Mouse (Mus musculus) retina, postnatal 7 days (tissue): ENCODE results near the gene Shc1.

Source experiments
- DNase-seq: peaks from one replicate; pipeline ENCODE4 v3.0.0-alpha.2; 2012; ENCODE audit warnings: low read depth, low spot score

The Shc1 gene

DNA sequence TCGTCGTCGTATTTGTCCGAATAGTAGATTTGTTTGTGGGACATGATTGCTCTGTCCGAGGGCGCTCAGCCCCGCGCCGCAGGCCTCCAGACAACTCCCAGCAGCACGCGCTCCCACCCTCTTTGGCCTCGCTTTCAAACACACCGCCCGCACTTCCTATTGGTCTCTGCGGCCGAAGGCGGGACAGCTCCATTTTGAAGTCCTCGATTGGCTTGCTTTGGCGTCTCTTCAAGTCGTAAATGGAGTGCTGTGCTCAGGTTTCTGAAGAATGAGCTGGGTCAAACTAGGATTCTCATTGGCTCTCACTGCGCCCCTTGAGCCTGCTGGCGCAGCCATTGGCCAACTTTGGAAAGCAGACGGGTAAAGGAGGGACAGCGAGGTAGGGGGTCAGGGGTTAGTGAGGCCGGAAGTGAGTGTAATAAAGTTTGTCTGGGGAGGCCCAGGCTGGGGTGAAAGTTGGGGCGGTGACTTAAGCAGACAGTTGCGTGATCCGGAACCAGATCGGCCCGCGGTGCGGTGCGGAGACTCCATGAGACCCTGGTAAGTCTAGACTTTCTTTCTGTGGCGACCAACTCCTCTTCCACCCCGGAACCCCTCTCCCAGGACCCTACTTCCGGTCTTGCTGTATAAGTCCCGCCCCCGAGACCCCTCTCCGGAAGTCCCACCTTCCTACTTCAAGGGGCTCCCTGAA, at the start of gene Shc1, which contains the start of gene Cks1b:
TSS of gene Shc1 (plus strand) at position 274 of the 691 bp plus-strand sequence.
TSS of gene Cks1b (minus strand) at position 214 of the 691 bp plus-strand sequence.
- peak; percentile 93 for DNase-seq

DNA sequence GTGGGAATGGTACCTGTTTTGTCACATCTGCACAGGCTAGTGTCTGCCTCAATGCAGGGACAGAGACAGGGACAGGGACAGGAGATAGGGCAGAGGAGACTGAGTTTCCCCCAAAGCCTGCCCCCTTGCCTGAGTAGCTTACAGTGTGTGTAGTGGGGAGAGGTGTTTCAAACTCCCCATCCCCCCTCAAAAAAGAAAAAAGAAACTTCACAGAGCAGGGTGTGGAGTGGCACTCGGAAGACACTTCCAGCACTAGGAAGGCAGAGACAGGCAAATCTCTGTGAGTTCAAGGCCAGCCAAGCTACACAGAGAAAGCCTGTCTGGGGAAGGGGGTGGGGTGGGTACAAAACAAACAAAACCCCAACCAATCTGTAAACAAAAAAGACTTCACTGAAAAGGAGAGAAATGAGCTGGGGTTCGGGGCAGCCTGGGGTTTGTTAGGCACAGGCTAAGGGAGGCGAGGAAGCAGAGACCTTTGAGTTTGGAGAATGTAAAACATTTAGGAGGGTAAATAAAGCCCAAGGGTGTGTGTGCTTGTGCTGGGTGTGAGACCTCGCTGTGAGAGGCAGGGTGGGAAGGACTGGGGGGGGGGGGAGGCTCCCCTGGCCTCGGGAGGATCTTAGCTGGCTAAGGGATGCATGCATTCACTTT, 44.5 kb upstream of the Shc1 start:
- DNase-seq = no peak

DNA sequence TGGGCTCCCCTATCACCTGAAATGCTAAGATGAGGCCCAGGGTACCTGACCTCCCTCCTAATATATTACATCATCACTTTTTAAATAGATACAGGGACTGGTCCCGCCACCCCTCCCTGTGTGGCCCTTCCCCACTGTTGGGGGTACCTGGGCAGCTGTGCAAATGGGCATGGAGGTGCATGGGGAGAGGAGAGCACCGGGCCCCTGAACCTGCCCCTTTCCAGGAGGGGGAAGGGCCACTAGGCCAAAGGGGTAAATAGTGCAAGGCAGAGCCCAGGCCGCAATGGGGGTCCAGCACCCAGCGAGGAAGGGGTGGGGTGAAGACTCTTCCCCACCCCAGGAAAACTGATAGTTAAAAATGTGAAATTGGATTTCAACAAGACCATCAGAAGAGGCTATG, 40.4 kb upstream of the Shc1 start:
- no peak for DNase-seq

DNA sequence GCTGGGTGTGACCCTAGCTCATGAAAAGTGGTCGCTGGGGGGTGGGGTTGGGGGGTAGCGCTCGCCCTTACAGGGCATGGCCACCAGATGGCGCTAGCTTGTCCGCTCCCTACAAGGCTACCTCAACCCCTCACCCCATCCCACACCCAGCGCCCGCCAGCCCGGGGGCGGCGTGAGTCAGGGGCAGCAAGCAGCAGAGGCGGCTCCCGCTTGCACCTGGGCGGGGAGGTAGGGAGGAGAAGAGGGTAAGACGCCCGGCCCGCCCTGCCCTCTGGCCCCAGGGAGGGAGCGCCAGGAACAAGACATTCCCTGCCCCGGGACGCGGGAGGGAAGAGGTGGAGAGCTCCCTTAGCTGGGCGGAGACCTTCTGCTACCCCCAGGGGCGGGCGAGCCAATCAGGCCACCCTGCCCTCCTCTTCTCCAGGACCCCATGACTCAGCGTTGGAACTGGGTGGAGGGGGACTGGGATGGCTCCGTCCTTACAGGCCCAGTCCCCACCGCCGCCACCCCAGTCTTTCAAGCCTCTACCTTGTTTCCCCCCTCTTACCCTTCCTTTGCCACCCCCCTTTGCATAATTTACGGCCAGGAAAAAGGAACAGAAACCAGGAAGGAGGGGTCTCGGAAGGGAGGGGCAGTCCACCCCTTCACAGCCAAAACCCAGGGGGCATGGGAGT, 39.7 kb upstream of the Shc1 start:
- DNase-seq = peak; percentile 71

DNA sequence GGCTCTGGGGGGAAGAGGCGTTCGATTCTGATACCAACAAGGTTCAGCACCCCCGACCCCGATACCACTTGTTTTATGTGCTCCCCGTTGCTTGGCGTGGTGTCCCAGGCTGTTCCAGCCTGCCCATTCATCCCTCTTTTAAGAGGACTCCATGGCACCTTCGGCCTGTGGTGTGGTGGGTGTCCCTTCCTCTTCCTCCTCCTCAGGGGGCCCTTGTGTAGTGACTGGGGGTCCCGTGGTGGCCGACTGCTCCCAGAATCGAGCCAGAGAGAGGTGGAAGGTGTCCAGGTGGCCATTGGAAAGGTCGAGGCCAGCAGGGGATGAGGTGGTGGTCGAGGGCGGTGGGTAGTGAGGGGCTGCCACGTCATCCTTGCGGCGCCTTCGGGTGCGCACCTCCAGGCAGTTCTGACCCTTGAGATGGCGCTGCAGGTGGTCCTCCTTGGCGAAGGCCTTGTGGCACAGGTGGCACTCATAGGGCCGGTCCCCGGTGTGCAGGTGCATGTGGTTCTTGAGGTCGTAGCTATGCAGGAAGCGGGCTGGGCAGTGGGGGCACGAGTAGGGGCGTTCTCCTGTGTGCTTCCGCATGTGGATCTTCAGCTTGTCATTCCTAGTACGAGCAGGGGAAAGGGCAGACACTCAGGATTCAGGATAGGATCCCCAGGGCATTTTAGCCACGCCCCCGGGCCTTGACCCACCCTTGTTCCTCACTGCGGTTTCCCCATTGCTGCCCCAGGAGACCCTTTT, 38.7 kb upstream of the Shc1 start:
- no peak for DNase-seq

DNA sequence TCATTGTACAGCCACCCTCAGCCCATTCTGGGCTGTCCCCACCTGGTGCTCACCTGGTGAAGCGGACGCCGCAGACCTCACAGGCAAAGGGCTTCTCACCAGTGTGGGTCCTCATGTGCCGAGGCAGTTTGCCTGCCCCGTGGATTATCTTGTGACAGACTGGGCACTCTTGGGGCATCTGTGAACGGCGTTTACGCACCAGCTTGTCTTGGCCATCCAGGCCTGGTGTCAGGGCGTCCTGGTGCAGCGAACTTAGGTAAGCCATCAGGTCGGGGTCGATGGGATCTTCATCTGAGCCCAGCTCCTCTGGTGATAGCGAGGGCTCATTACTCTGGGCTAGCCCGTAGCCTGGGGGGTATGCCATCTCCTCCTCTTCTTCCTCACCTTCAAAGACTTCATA, 38.0 kb upstream of the Shc1 start:
- DNase-seq = no peak

DNA sequence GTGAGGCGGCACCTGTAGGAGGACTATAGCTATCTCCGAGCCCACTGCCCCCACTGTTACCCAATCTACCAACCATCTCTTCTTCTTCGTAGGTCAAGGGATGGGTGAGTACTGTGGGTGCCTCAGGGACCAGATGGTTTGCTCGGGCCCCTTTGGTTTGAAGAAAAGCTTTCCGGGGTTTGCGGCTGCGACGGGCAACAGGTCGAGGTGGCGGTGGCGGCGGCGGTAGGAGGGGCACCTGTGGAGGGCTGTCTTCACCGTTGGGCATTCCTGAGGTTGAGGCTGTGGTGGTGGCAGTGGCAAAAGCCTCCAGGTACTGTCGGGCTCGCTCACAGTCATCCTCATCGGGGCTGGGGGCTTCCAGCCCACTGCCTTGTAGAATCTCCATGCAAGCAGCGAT, 37.5 kb upstream of the Shc1 start:
- DNase-seq = no peak

DNA sequence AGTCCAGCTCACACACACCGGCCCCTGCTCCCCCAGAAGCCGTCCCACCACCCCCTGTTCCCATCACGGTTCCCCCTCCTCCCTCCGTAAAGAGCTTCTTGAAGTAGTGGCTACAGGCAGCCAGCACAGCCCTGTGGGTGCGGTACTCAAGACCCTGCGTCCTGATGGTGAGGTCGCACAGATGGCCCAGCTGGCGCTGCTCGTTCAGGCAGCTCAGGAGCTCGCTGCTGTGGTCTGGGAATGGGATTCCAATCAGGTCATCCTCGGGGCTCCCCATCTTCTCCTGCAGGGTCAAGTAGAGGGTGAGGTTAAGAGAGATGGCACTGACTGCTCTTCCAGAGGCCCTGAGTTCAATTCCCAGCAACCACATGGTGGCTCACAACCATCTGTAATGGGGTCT, 37.0 kb upstream of the Shc1 start:
- DNase-seq = no peak

DNA sequence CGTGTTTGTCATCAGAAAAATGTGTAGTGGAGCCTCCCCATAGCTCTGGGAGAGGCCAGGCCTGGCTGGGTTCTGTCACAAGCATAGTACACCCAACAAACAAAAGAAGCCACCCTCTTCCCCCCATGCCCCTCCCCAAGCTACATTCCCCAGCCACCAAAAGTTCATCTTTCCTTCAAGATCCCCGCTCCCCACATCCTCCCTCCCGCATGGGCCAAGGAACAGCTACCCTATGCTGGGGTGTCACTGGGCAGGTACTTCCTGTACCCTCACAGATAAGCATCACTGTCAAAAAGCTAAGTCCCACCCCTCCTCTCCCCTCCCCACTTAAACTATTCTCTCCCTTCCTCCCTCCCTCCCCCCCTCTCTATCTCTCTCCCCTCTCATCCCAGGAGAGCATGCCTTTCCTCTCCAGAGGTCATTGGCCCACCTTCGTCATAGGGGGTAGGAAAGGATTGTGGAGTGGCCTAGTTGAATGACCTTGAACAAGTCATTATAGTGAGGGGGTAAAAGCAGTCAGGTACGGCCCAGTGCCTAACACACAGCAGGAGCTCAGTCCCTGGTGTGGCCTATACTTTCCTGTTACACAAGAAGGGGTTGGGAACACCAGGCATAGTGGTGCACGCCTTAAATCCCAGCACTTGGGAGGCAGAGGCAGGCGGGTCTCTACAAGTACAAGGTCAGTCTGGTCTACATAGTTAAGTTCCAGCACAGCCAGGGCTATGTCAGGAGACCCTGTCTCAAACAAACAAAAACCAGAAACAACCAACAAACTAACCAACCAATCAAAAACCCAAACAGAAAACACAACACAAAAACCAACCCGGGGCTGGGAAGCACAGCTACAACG, 36.0 kb upstream of the Shc1 start:
- DNase-seq = no peak

DNA sequence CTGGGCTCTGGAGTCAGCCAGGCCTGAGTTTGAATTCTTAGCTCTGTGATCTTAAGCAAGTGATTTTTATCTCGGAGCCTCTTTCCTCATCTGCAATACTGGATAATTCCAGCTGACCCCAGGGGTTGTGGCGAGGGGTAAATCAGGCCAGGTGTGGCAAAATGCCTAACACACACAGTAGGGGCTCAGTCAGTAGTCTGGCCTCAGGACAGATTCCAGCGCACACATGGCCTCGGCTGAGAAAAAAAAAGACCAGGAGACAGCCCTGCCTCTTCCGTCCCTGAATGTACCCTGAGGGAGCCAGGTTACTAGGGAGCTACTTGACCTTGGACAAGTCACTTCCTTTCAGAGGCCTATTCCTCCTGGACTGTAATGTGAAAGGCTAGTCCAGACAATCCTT, 35.3 kb upstream of the Shc1 start:
- no peak for DNase-seq

DNA sequence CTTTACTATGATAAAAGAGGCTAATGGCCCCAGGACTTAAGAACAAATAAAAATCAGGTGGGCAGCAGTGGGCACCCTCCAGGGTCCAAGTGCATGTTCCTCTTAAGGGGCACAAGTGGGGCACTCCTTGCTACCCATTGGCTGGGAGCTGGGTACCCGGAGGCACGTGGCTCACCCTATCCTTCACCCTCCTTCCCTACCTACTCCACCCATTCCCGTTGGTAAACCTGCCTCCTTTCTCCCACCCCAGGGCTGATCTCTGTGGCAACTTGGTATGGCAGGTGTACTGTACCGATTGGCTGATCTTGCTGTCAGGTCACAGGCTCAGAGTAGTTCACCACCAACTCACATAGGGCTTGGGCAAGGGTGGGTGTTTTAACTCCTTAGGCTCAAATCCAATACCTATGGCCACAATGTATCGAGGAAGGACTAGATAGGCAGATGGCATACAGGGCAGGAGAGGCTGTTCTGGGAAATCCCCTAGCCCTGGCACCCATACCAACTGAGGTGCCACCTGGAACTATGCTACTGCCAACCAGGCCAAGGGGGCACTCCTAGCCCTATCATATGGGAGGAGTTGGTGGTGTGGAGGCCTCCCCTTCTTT, 34.5 kb upstream of the Shc1 start:
- no peak for DNase-seq

DNA sequence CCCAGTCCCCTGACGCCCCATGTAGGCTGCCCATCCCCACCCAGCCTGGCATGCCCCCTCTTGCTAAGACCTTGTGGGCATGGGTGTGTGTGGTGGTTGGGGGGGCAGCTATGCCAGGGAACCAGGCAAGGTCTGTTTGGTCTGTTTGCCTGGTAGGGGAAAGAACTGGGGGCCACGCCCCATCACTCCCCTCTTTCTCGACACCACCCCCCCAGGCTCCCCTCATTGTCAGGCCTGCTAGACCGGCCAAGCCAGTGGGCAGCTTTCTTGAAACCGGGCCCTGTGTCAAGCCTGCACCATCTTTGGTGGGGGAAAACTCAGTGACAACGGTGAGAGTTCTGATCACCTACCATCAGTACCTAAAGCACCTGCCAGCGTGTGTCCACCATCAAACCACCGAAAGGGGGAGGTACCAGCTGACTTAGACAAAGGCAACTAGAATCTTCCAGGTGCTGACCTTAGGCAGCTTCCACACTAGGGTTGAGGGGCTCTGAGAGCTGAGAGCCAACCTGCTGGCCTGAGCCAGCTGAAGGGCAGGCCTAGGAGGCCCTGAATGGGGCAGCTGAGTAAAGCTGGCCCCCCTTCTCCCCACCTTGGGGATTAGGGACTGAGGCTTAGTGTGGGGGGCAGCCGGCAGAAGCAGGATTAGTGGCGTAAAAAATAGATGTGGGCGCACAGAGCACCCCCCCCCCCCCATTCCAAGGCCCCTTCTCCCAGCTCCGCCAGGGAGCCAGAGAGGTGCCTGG, 33.7 kb upstream of the Shc1 start:
- DNase-seq = peak; percentile 66

DNA sequence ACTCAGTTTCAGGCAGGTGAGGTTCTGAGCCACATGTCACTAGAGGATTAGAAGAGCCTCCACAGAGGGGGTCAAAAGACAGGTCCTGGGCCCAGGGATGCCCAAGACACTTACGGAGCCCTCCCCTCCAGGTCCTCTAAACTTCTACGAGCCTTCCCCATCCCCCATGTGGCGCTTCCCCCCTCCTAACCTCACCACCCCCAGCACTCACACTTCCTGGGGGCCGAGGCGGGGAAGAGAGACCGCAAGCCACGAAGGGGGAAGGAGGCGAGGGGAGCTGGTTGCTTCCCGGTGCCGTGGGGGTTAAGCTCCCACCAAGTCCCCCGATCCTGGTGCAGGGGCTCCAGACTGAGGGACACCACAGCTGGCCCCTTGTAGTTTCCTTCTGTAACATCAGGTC, 32.8 kb upstream of the Shc1 start:
- DNase-seq = no peak

DNA sequence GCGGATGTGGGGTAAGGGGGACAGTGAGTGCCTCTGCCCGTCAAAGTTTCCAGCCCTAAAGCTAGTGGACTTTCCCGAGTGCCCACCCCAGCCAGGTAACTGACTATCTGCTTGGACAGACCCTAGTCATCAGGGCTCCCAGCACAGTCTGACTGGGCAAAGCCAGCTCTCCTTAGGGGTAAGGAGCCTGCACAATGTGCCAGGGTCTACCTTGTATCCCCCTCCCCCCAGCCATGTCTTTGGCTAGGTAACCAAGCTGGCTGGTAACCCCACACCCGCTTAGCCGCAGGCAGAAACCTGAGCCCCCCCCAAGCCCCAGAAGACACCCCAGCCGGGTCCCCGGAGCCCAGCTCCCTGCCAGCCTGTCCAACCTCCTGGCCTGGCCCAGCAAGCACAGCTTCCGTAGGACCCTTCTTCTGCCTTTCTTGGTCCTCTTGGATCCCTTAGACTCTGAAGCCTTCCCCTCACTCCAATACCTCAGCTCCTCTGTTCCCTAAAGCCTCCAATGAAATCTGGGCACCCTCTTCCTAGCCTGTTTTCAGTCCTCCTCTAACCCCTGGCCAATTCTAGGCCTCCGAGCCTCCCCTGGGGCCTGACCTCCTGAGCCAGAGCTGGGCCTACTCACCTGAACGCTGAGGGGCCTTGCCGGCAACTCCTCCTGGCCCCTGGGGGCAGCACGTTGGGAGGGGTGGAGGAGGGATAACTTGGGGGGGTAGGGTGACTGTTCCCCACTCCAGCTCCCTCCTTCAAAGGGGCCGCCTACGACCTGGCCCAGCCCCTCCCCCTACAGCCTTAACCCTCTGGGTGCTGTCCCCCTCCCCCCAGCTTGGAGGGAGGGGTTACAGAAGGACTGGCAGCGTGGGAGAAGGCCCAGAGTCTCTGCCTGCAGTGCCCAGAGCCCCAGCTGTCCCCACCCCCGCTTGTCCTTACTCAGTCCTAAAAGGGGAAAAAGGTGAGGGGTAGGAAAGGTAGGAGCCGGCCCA, 31.5 kb upstream of the Shc1 start:
- DNase-seq = no peak

DNA sequence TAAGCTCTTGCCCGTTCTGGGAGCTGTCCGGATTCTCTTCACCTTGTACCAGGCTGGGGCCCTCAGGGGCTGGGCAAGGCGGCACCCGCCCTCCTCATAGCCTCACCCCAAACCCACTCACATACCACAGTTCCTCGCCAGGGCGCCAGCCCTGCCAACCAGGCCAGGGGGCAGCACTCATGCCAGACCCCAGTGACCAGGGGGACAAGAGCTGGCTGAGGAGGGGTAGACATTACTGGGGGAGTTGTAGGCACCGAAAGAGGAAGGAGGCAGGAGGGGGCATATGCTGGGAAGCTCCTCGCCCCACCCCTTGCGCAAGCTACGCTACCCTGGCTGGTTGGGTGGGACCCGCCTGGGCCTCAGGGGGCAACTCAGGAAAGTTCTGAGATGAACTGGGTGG, 30.6 kb upstream of the Shc1 start:
- no peak for DNase-seq

DNA sequence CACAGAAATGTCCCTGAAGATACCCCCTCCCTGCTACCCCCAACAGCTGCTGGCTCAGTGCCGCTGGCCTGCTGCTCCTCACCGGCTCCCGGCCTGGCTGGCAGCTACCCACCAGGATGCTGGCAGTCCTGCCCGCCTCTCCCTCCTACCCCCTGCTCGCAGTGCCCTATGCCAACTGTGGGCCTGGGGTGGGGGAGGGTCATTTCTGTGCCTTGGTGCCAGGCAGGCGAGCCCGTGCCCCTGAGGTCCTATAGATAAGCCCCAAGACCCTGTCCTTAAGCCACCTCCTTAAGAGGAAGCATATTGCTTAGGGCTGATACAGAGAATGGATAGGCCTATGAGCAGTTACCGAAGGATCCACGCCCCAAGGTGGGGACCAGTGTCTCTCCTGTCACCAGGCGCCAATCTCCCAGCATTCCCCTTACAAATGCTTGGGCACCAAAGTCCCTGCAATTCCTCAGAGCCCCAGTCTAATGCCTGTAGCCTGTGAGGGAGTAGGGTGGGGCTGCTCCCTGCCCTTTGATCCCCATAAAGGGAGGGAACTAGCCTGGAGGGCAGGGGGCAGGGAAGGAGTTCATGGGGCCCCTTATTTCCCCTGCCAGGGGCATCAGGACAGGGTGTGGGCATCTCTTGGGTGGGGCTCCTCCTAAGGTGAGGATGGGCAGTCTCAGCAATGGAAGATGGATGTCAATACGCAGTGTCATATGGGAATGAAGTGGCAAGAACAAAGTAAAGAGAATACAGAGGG, 29.9 kb upstream of the Shc1 start:
- no peak for DNase-seq

DNA sequence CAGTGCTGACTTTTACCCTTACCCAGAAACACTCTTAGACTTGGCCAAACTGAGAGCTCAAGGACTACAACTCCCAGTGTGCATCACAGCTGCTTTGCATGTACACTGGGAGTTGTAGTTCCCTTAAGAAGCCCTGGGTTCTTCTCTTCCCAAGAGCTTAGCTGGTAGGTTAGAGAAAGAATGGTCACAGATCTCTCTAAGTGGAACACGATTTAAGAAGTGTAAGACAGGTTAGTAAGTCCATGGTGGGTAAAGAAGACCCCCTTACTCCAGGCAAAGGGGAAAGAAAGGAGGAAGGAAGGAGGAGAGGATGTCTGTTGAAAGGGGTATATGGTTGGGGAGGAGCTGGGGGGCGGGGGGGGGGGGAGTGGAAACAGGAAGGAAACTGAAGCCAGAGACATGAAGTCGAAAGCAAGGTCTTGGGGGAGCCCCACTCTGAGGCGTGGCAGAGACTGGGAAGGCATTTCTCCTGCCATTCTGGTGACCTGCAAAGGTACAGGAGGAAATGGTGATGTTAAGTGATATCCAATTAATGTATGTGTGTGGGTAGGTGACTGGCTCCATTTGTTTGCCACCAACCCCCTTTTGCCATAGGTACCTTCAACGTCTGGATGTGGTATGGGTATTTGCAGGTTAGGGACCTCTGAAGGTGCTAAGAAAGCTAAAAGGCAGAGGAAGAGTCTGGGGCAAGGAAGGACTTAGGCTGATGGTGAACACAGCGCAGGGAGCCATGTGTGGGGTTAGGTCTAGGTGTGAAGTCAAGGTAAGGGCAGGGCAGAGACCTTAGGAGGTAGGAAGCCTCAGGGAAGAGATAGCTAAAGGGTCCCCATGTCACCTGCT, 29.1 kb upstream of the Shc1 start:
- DNase-seq = no peak
